Mouse (Mus musculus) layer of hippocampus, adult 2 months (tissue): ENCODE results near the gene Knop1. TPM values are rescaled to one million over a fixed set of nuclear protein-coding genes. Genes with fewer than 3 reads are reported as not detected.

ENCODE experiments used
- DNase-seq, 2 experiments: peaks; one replicate each; pipeline ENCODE4 v3.0.0; 2022; ENCODE audit warnings: low spot score in 2 of 2
- H3K27ac ChIP-seq: fragments of 200-600 bp; 2 replicates; pipeline ENCODE4 v1.8.1; 2022
- H3K4me3 ChIP-seq: fragments of 200-600 bp; 2 replicates; pipeline ENCODE4 v1.8.1; 2022; ENCODE audit warnings: mild to moderate bottlenecking
- CTCF ChIP-seq: fragments of 200-600 bp; conservative IDR thresholded peaks from 2 replicates; pipeline ENCODE4 v1.8.1; 2022; ENCODE audit warnings: antibody characterized with exemption, mild to moderate bottlenecking, moderate library complexity
- total RNA-seq, 2 experiments: library from RNA; stranded (reverse); gene quantifications; 2 replicates each; pipeline ENCODE4 v1.2.3; 2021

Gene Knop1
- total RNA-seq, 2 experiments from 2014 or later = 24.3 to 26.6 TPM

DNA sequence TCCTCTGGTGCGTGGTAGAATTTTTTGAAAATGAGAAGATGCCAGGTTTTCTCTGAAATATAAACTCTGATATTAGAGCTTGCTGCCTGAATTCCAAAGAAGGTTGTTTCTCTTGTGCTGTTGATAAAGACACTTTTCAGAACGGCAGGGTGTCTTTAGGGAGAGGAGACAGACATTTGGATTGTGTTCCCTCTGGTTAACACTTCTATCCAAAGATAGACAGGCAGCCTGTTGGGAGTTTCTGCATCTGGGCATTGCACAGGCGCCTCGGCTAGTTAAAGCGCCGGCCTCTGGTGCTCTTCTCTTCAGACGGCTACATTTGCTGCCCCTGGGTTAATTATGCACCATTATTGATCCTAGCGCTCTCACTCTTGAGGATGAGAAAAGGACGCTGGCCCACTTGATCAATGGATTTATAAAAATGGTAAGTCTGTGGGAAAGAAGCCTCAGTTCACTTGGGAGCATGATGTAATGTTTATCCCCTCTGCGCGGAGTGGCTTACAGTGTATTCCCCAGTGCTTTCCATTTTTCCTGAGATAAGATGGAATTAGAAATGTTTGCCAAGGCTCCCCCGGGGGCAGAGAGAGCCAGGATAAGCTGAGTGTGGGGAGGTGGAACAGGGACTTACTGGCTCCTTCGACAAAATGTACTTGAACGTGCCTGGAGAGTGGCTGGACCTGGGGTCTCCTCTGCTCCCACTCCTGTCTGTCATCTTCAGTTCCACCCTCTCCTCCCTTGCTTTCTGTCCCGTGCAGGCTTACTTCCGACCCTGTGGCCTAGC is 49.2 kb downstream of the Knop1 start:
- no peak for DNase-seq
- peak overlapping the region; percentile 64 for H3K27ac ChIP-seq
- H3K4me3 ChIP-seq = no peak overlapping the region
- TF ChIP-seq CTCF = no peak

- no peak overlapping the region for H3K4me3 ChIP-seq
- TF ChIP-seq CTCF = no peak
- no peak for DNase-seq
Observed at GRCm38 (mm10) chr7:118803425-118803824, 52.6 kb downstream of the Knop1 start.

GRCm38 (mm10) chr7:118801791-118802190 is 54.3 kb downstream of the Knop1 start:
- TF ChIP-seq CTCF = no peak

More at GRCm38 (mm10) chr7:118803425-118803824, 52.6 kb downstream of the Knop1 start:
- H3K27ac ChIP-seq = no peak overlapping the region

DNA sequence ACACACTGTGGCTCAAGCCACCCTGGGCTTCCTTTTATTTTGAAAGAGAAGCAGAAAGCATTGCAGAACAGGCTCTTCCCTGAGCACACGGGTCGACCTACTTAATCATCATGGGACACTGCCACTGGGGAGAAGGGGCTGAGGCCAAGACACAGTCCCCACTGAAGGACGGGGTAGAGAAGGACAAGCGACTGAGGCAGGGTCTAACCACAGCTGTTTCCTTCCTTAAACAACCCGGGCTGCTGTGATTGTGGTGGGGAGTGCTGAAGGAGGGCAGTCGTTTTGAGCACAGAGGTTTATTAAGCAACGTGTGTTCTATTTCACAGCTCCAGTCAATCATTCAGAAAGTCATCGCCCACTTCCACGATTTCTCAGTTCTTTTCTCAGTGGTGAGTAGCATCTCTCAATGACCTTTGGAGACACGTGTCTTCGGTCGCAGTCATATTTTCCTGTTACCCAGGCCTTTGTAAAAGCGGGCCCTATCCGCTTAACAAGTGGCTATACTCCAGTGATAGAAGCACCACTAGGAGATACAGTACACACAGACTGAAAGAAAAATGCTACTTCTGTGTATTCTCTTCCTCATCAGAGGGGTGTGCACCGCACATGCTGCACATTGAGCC is 55.8 kb downstream of the Knop1 start:
- TF ChIP-seq CTCF = no peak
- no peak overlapping the region for H3K4me3 ChIP-seq
- H3K27ac ChIP-seq = 0 out of 2 replicates have a peak overlapping the region, but pooled peaks have one; percentile 7
- DNase-seq = no peak

More at GRCm38 (mm10) chr7:118801791-118802190, 54.3 kb downstream of the Knop1 start:
- DNase-seq = no peak
- H3K27ac ChIP-seq = no peak overlapping the region
- no peak overlapping the region for H3K4me3 ChIP-seq

DNA sequence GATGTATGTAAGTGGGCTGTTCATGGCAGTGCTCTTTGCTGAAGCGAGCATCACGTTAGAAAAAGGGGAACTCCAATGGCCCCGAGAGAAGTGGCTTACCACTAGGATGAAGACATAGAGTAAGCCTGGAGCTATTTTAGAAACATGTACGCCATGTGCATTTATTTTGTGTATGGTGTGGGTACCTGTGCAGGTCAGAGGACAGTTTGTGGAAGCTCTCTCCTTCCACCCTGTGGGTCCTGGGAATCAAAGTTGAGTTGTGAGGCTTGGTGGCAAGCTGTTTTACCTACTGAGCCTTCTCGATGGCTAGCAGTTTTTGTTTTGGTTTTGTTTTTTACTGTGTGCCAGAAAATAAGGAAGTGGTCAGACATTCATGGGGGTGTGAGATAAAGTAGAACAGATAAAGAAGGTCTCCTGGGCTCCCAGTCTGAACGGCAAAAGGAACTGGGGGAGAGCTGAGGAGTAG is 57.9 kb downstream of the Knop1 start:
- no peak for DNase-seq
- no peak for TF ChIP-seq CTCF
- Histone ChIP-seq H3K4me3 (no peak overlapping the region), H3K27ac (no peak overlapping the region)

- Histone ChIP-seq H3K27ac (no peak overlapping the region), H3K4me3 (no peak overlapping the region)
- DNase-seq = no peak
- TF ChIP-seq CTCF = no peak
Observed at GRCm38 (mm10) chr7:118797600-118797999, 58.5 kb downstream of the Knop1 start.

DNA sequence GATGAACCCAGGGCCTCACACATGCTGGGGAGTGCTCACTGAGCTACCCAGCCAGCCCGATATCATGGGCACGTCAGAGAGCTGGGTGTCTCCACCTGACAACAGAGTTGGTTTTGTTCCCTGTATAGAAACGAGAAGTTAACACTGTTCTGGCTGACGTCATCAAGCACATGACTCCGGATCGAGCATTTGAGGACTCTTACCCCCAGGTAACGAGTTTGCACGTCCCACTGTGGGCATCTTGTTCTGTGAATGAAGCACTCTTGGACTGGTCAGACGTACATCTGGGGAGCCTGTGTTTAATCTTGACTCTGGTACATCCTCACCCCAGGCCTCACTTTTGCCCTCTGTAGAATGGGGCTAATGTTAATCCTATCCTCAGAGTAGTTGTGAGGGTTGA is 59.2 kb downstream of the Knop1 start:
- no peak for DNase-seq
- Histone ChIP-seq H3K4me3 (no peak overlapping the region), H3K27ac (no peak overlapping the region)
- no peak for TF ChIP-seq CTCF

- TF ChIP-seq CTCF = no peak
- no peak overlapping the region for H3K4me3 ChIP-seq
- no peak for DNase-seq
- no peak overlapping the region for H3K27ac ChIP-seq
Observed at GRCm38 (mm10) chr7:118795779-118796178, 60.3 kb downstream of the Knop1 start.

DNA sequence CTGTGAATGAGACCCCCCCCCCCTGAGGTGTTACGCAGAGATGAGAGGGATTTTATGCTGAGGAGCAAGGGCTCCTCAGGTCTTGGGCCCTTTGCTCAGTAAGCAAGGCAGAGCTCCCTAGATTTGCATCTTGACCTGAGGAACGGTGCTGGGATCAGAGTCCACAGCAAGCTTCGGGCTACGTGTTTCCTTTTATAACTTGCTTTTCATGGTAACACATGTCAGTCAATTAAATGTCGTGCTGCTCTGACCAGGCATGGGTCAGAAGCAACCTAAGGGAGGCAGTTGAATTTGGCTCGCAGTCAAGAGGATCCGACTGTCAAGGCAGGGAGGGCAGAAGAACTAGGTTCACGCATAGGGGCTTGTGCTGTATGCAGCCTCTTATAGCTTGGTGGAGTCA is 62.2 kb downstream of the Knop1 start:
- TF ChIP-seq CTCF = no peak
- Histone ChIP-seq H3K27ac (no peak overlapping the region), H3K4me3 (no peak overlapping the region)
- no peak for DNase-seq

Other genes starting within 250 kb of the Knop1 start
- gene Gde1, start 150.5 kb downstream of the Knop1 start, total RNA-seq = 100 to 1,000 TPM; 204 to 214 TPM
- 10 to 100 TPM; 41.5 to 50.3 TPM for gene Ccp110, start 143.7 kb downstream of the Knop1 start, total RNA-seq
- gene Vps35l, start 116.0 kb downstream of the Knop1 start, total RNA-seq = 10 to 100 TPM; 58.5 to 65.1 TPM
- 1 to 10 TPM; 4.9 to 5.4 TPM for gene Iqck, start 502 bp downstream of the Knop1 start, total RNA-seq
- gene Gprc5b, start 139.0 kb upstream of the Knop1 start, total RNA-seq = 100 to 1,000 TPM; 124 to 134 TPM